Mouse (Mus musculus) cerebellum, adult (tissue): ENCODE data around the gene G430095P16Rik.
A peak's percentile ranks its signal among the peaks of the same experiment; 100 is the strongest.

ENCODE experiments used
- ATAC-seq: cut with Nextera tagmentation; 2 replicates; pipeline ENCODE4 v1.9.2; 2017; ENCODE audit warnings: mild to moderate bottlenecking, moderate library complexity, mixed read lengths; ENCODE audit not compliant: insufficient number of reproducible peaks, low FRiP score, low TSS enrichment

G430095P16Rik gene

DNA sequence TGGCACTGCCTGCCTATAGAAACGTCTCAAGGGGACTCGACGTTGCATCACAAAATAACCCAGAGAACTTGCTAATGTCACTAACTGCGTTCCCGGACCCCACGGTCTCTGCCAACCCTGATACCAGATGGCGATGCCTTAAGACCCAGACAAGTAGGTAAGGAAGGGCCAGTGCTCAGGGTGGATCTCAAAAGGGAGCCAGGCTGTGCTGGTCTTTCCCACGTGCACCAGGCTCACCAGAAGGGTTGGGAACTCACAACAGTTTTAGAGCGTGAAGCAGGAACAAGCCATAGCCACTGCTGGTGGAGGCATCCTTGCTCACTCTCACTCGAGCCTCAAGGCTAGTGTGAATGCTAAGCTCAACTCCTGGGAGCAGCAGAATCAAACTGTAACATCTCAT, 44.4 kb downstream of the G430095P16Rik start:
- no peak for ATAC-seq

DNA sequence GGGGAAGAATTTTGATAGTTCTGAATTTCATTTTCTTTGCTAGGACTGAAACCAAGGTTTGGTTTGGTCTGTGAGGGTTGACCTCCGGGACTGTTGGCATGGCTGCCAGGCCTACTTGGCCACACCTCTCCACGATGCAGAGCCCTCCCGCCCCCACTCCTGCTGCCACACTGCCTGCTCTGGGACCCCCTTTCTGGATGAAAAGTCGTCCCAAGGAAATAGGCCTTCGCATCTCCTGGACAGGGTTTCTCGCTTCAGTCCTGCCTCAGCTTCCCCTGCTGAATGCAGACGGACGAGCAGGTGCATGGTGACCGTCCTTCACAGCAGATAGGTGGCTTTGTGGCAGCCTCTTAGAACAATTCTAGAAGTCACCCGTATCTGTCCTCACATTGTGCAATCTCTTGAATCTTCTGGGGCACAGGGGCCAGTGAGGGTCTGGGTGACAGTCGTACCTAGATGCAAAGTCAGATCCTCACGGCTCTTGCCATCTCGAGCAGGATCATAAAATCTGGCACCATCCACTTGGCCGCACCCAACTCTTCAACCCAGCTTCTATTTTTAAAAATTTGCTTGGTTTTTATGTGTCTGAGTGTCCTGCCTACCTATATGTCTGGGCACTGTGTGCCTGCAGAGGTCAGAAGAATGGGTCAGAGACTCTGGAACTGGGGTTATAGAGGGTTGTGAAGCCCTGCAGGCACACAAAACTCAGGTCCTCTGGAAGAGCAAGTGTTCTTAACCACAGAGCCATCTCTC, 45.7 kb downstream of the G430095P16Rik start:
- ATAC-seq: no peak

GRCm38 (mm10) chr8:84769324-84769723, 46.5 kb downstream of the G430095P16Rik start:
- peak; percentile 34; the same call in 1 of the 2 replicates for ATAC-seq

DNA sequence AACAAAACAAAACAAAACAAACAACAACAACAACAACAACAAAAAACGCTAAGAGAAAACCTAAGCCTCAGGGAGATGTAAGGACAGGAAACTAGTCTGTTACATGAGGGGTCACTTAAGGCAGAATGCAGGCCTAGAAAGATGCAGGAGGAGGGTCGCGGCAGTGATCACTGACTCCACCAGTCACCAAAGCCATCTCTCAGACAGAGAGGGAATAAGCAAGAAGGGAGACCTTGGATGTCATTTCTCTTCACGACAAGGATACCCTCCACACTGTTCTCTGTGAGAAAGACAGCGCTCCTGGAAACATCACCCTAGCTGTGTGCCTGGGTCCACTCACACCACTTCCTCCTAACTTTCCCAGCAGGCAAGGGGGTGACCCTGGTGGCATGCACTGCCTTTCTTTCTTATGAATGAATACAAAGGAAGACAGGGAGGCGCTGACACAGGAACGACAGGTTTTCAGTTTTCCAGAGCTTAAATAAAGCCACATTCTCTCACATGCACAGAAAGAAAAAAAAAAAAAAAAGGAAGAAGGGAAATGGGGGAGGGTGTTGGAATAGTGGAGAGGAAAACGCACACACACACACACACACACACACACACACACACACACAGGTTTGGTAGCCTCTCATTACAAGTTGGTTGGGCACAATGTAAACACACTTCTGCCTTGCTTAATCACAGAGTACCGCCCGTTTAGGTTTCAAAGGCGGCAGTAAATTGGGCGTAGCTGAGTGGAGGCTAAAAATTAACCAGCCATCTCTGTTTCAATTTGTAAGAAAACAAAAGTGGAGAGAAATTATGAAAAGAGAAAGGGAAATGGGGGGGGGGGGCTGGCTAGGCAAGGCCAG, 47.5 kb downstream of the G430095P16Rik start:
- ATAC-seq: no peak

- ATAC-seq: no peak
These were observed 48.3 kb downstream of the G430095P16Rik start for GRCm38 (mm10) chr8:84771000-84771687.

GRCm38 (mm10) chr8:84771941-84772378, 49.2 kb downstream of the G430095P16Rik start:
- no peak for ATAC-seq

DNA sequence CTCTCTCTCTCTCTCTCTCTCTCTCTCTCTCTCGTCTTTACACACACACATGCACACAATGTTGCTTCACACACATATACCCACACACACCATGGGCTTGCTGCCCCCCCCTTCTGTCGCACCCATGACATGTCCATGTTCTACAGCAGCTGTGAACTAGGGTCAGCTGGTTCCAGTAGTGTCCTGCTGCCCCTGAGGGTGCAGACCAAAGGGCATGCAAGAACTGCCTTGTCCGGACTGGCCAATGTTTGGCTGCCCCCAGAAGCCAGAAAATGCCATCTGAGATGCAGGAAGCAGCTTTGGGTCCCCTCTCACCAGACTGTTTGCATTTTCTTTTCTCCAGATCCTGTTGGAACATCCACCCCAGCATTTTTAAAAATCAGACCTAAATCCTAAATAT, 49.8 kb downstream of the G430095P16Rik start:
- ATAC-seq: no peak

DNA sequence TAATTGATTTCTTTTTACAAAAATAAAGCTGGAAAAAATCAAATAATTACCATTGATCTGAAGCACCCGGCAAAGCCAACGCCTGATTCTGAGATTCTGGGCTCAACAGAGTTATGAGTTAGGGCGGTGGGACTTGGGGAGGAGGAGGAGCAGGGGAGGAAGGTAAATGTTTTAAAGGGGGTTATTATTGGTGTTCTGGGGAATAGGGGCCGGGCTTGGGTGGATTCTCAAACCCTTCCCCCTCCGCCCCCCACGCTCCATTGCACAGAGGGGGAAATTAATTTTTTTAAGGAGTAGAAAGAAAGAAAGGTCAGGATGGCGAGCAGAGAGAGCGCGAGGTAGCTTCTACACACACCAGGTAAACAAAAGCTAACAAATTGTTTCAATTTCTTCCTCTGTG, 50.5 kb downstream of the G430095P16Rik start:
- no peak for ATAC-seq

- peak; percentile 53; the same call in 1 of the 2 replicates for ATAC-seq
These were observed 51.0 kb downstream of the G430095P16Rik start for GRCm38 (mm10) chr8:84773833-84774232.

GRCm38 (mm10) chr8:84774473-84774911, 51.7 kb downstream of the G430095P16Rik start:
- ATAC-seq: no peak

- ATAC-seq: no peak
These were observed 52.3 kb downstream of the G430095P16Rik start for GRCm38 (mm10) chr8:84775105-84775591.

DNA sequence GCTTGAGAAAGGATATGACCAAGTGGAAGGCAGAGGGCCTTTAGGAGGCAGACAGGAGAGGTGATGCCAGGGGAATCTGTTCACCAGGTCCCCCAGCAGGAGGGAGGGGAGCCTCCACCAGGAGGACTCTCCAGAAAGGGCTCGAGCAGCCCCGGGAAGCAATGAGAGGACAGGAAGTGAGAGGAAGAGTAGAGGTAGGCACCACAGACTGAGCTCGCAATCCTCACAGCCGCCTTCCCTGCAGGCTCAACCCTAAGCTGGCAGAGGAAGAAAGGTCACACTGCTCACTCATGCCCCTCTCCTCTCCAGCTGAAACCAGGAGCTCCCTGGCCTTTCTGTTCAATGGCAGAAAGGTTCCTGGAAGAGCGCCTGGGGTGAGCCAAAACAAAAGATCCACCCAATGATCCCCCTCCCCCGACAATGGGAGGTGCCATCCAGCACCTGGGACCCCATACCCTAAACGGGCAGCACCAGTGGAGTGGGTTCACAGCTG, 52.9 kb downstream of the G430095P16Rik start:
- no peak for ATAC-seq
